Mouse (Mus musculus) limb, embryonic 15.5 days (tissue): Measurements from ENCODE around the gene Abtb2. TPM values are rescaled to one million over a fixed set of nuclear protein-coding genes. Genes with fewer than 3 reads are reported as not detected.

Experiments used
- ATAC-seq: fragments of 200-750 bp; cut with Nextera tagmentation; 2 replicates; pipeline ENCODE4 v1.8.0; 2017; ENCODE audit warnings: low read depth, moderate TSS enrichment; ENCODE audit not compliant: insufficient number of reproducible peaks, low FRiP score, low TSS enrichment
- H3K27ac ChIP-seq: fragments of 300-500 bp; sonication (generic); 2 replicates; pipeline ENCODE4 v1.5.1; 2015; ENCODE audit warnings: moderate library complexity, mild to moderate bottlenecking, inconsistent platforms
- H3K27me3 ChIP-seq: fragments of 300-500 bp; sonication (generic); 2 replicates; pipeline ENCODE4 v1.6.1; 2015; ENCODE audit warnings: inconsistent platforms
- H3K36me3 ChIP-seq: fragments of 300-500 bp; sonication (generic); 2 replicates; pipeline ENCODE4 v1.6.1; 2015; ENCODE audit warnings: inconsistent platforms
- H3K4me1 ChIP-seq: fragments of 300-500 bp; sonication (generic); 2 replicates; pipeline ENCODE4 v1.6.1; 2015; ENCODE audit warnings: inconsistent platforms
- H3K4me2 ChIP-seq: fragments of 300-500 bp; sonication (generic); 2 replicates; pipeline ENCODE4 v1.6.1; 2015; ENCODE audit warnings: mild to moderate bottlenecking, inconsistent platforms
- H3K4me3 ChIP-seq: fragments of 300-500 bp; sonication (generic); 2 replicates; pipeline ENCODE4 v1.5.1; 2015; ENCODE audit warnings: mild to moderate bottlenecking, inconsistent platforms
- H3K9ac ChIP-seq: fragments of 300-500 bp; sonication (generic); 2 replicates; pipeline ENCODE4 v1.6.1; 2015; ENCODE audit warnings: inconsistent platforms
- H3K9me3 ChIP-seq: fragments of 300-500 bp; sonication (generic); 2 replicates; pipeline ENCODE4 v1.6.1; 2016; ENCODE audit warnings: inconsistent platforms
- WGBS: fragments of 180-500 bp; shearing (Covaris S2); methylation state at CpG from one replicate; pipeline ENCODE4 v1.1.7; 2015; 5-methylcytosine and 5-hydroxymethylcytosine counted together
- polyA plus RNA-seq: library from polyadenylated mRNA; unstranded; fragments of >200 nt; fragmentation: Nextera tagmentation; extraction: Ambion mirVana; gene quantifications from 2 replicates; pipeline ENCODE4 v1.2.1, GENCODE M21; 2015

Gene Abtb2
- polyA plus RNA-seq, 1 experiment from 2014 or later: 16.7 TPM

- Histone ChIP-seq H3K4me1 (peaks cover 53% of the 10 kb centered on the region), H3K9me3 (no peaks in the 10 kb centered on the region), H3K36me3 (no peaks in the 10 kb centered on the region), H3K27me3 (no peaks in the 10 kb centered on the region), H3K4me3 (peak overlapping the region; percentile 61), H3K4me2 (peak overlapping the region; percentile 89), H3K27ac (peak overlapping the region; percentile 89), H3K9ac (peak overlapping the region; percentile 80)
- no peak for ATAC-seq
- under 1% methylated on average over 79 of the region's 79 CpGs for WGBS
Measured at GRCm38 (mm10) chr2:103566713-103567521, 807 bp downstream of the Abtb2 start.

GRCm38 (mm10) chr2:103568161-103568560, 2.1 kb downstream of the Abtb2 start:
- Histone ChIP-seq H3K36me3 (no peaks in the 10 kb centered on the region), H3K27me3 (no peaks in the 10 kb centered on the region), H3K27ac (no peak overlapping the region), H3K4me2 (peak overlapping the region; percentile 89), H3K9me3 (no peaks in the 10 kb centered on the region), H3K4me1 (peaks cover 53% of the 10 kb centered on the region), H3K9ac (peak overlapping the region; percentile 80), H3K4me3 (peak overlapping the region; percentile 61)
- WGBS: 16% methylated on average over 7 of the region's 7 CpGs
- no peak for ATAC-seq

DNA sequence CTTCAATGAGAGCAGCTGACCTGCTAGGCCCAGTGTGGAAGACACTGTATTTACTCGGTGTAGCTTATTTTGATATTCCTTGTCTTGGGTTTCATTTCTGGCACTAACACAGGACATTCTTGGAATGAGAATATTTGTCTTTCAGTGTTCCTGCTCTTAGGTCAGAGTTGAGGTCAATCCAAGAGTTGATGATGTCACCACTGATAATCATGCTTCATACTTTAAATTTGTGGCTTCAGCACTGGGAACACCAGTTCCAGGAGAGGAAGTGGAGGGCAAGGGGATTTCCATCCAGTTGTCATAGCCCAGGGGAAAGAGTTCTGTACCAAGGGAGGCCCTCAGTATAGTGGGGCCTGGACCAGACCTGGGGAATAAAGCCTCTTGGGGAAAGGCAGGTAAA, 3.6 kb downstream of the Abtb2 start:
- Histone ChIP-seq H3K27ac (no peak overlapping the region), H3K4me1 (peaks cover 53% of the 10 kb centered on the region), H3K4me2 (peak overlapping the region; percentile 89; the same call in 1 of the 2 replicates), H3K9me3 (no peaks in the 10 kb centered on the region), H3K36me3 (no peaks in the 10 kb centered on the region), H3K9ac (no peak overlapping the region), H3K4me3 (peak overlapping the region; percentile 12; the same call in 1 of the 2 replicates), H3K27me3 (no peaks in the 10 kb centered on the region)
- no peak for ATAC-seq
- 51% methylated on average over 1 of the region's 1 CpGs for WGBS

DNA sequence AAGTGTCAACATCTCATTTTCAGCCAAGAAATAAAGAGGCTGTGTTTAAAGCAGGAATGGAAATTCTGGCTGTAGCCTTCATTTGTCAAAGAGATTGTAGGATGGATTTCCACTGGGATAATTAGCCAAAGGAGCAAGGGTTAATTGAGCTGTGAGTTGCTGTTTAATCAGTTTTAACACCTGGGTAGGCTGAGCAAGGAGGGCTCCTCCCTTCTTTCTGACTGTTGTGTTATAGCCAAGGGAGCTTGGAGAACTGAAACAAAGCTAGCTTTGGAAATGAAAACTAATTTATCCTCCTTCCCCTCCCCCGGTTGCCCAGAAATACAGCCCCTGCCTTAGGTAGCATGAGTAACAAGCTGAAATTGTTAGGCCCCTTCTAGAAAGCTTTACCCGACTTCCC, 6.2 kb downstream of the Abtb2 start:
- H3K27ac ChIP-seq: no peak overlapping the region
- no peaks in the 10 kb centered on the region for H3K36me3 ChIP-seq
- H3K4me1 ChIP-seq: peaks cover 53% of the 10 kb centered on the region
- no peak for ATAC-seq
- no peaks in the 10 kb centered on the region for H3K27me3 ChIP-seq
- H3K4me2 ChIP-seq: no peak overlapping the region
- no peaks in the 10 kb centered on the region for H3K9me3 ChIP-seq
- no peak overlapping the region for H3K4me3 ChIP-seq
- WGBS: 70% methylated on average over 2 of the region's 2 CpGs
- no peak overlapping the region for H3K9ac ChIP-seq

DNA sequence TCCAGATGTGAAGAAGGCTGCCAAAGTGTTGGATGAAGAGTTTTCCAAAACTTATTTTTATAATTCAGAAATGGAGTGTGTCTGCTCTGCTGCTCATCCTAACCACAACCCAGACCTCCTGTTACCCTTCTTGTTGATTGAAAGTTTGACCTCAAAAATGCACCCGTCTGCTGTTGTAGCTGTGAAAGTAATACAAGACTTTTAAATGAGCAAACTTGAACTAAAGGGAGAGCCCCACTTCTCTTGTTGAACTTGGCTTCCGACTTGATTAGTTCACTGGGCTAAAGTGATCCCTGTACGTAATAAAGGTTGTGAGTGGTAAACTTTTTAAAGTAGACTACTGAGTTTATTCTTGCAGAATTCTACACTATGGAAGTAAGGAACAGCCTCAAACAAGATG, 10.3 kb downstream of the Abtb2 start:
- Histone ChIP-seq H3K4me1 (peaks cover 46% of the 10 kb centered on the region), H3K9me3 (no peaks in the 10 kb centered on the region), H3K9ac (no peak overlapping the region), H3K4me3 (no peak overlapping the region), H3K4me2 (no peak overlapping the region), H3K27ac (no peak overlapping the region), H3K27me3 (no peaks in the 10 kb centered on the region), H3K36me3 (no peaks in the 10 kb centered on the region)
- WGBS: 50% methylated on average over 3 of the region's 3 CpGs
- no peak for ATAC-seq

DNA sequence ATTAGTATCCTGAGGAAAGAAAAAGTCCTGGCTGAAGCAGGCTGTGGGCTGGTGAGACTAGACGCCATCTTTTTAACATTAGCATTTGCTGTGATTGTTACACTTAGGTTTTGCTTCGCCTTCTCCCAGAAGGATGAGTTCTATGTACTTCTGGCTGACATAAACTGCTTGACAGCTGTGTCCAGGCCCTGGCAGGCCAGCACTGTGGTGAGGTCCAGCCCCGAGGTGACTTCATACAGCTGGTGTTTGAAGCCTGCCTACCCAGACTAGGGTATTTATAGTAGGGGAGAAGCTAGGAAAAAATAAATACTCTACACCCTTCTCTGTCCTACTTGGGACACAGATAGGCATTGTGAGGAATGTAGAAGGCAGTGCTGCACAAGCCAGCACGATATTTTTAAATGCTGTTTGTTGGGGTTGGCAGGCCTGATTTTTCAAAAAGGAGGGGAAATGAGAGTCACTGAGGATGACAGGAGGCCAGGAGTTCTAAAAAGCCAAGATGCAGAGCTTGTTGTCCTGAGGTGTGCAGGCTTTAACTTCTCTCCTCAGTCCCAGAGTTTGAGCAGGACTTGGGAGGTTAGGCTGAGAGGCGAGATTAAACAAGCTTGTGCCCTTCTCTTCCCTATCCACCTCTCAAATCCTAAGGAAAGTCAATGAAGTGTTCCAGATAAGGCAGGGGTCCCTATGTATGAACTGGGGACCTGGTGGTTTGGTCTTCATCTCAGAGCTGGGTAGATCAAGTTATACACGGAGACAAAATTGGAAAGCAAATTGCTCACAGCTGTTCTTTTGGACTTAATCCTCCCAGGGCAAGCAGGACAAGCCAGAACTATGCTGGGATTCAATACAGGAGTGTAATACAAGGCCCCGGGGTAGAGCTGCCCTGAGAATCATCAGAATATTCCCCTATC, 11.9 kb downstream of the Abtb2 start:
- H3K9me3 ChIP-seq: no peaks in the 10 kb centered on the region
- no peaks in the 10 kb centered on the region for H3K36me3 ChIP-seq
- H3K27me3 ChIP-seq: no peaks in the 10 kb centered on the region
- peaks cover 60% of the 10 kb centered on the region for H3K4me1 ChIP-seq
- no peak overlapping the region for H3K4me3 ChIP-seq
- ATAC-seq: peak; percentile 68
- no peak overlapping the region for H3K4me2 ChIP-seq
- H3K27ac ChIP-seq: peak overlapping the region; percentile 80
- no peak overlapping the region for H3K9ac ChIP-seq
- WGBS: 47% methylated on average over 7 of the region's 7 CpGs

GRCm38 (mm10) chr2:103578663-103579213, 12.6 kb downstream of the Abtb2 start:
- no peak overlapping the region for H3K4me3 ChIP-seq
- H3K9me3 ChIP-seq: no peaks in the 10 kb centered on the region
- no peaks in the 10 kb centered on the region for H3K36me3 ChIP-seq
- peaks cover 63% of the 10 kb centered on the region for H3K4me1 ChIP-seq
- 91% methylated on average over 10 of the region's 10 CpGs for WGBS
- peak overlapping the region; percentile 80; the same call in 1 of the 2 replicates for H3K27ac ChIP-seq
- no peak overlapping the region for H3K9ac ChIP-seq
- ATAC-seq: no peak
- no peaks in the 10 kb centered on the region for H3K27me3 ChIP-seq
- no peak overlapping the region for H3K4me2 ChIP-seq

GRCm38 (mm10) chr2:103580756-103581155, 14.6 kb downstream of the Abtb2 start:
- no peaks in the 10 kb centered on the region for H3K9me3 ChIP-seq
- no peak overlapping the region for H3K9ac ChIP-seq
- H3K4me1 ChIP-seq: peaks cover 63% of the 10 kb centered on the region
- H3K4me2 ChIP-seq: 0 out of 2 replicates have a peak overlapping the region, but pooled peaks have one; percentile 6
- no peak for ATAC-seq
- WGBS: 40% methylated on average over 8 of the region's 8 CpGs
- H3K36me3 ChIP-seq: no peaks in the 10 kb centered on the region
- H3K4me3 ChIP-seq: no peak overlapping the region
- H3K27ac ChIP-seq: peak overlapping the region; percentile 34; the same call in 1 of the 2 replicates
- H3K27me3 ChIP-seq: no peaks in the 10 kb centered on the region

DNA sequence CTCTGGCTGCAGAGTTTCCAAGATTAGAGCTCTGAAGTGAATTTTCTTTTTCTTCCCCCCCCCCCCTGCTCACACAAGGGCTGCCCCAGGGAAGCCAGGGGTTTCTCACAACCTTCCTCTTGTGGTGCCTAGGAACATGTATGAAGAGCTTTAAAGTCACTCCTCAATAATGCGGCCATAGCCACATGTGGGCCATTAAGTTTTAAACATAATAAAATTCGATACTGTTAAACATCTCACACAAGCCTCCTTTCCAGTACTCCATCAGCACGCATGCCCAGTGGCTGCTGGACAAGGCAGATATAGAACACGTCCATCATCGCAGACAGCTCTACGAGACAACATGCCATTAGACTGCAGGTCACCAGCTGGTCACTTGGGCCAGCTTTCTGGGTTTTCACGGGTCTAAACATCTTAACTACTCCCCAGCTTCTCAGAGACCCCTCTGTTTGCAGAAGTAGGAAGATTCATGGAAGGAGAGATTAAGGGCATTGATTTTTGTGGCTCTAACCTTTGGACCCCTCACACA, 15.3 kb downstream of the Abtb2 start:
- Histone ChIP-seq H3K4me2 (0 out of 2 replicates have a peak overlapping the region, but pooled peaks have one; percentile 6), H3K27ac (peak overlapping the region; percentile 34; the same call in 1 of the 2 replicates), H3K9ac (no peak overlapping the region), H3K9me3 (no peaks in the 10 kb centered on the region), H3K4me1 (peaks cover 58% of the 10 kb centered on the region), H3K36me3 (no peaks in the 10 kb centered on the region), H3K27me3 (no peaks in the 10 kb centered on the region), H3K4me3 (no peak overlapping the region)
- ATAC-seq: no peak
- WGBS: 25% methylated on average over 7 of the region's 7 CpGs

DNA sequence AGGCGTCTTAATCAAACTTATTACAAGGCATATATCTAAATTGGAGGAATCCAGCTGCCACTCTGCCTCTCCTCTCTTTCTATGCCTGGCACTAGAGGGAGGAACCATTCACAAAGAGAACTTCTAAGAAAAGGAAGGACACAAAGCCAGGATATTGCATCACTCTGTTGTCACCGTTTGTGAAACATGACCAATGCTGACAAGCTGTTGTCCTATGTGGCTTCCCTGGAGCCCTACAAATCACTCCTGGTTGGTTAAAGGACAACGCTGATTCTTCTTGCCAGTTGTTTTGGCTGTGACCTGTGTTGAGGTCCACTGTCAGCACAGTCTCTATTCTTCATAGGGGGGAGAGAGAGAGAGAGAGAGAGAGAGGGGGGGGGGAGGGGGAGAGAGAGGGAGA, 17.2 kb downstream of the Abtb2 start:
- no peak overlapping the region for H3K4me2 ChIP-seq
- no peak overlapping the region for H3K9ac ChIP-seq
- no peaks in the 10 kb centered on the region for H3K36me3 ChIP-seq
- H3K27me3 ChIP-seq: no peaks in the 10 kb centered on the region
- 52% methylated on average over 3 of the region's 3 CpGs for WGBS
- no peak overlapping the region for H3K27ac ChIP-seq
- H3K4me3 ChIP-seq: no peak overlapping the region
- H3K9me3 ChIP-seq: no peaks in the 10 kb centered on the region
- no peak for ATAC-seq
- H3K4me1 ChIP-seq: peaks cover 47% of the 10 kb centered on the region

- ATAC-seq: no peak
Measured at GRCm38 (mm10) chr2:103584093-103584492, 18.0 kb downstream of the Abtb2 start.

More at GRCm38 (mm10) chr2:103584093-103584492, 18.0 kb downstream of the Abtb2 start:
- no peaks in the 10 kb centered on the region for H3K27me3 ChIP-seq
- no peaks in the 10 kb centered on the region for H3K36me3 ChIP-seq
- H3K9ac ChIP-seq: no peak overlapping the region
- no peaks in the 10 kb centered on the region for H3K9me3 ChIP-seq
- H3K27ac ChIP-seq: no peak overlapping the region
- no peak overlapping the region for H3K4me3 ChIP-seq
- peaks cover 48% of the 10 kb centered on the region for H3K4me1 ChIP-seq
- H3K4me2 ChIP-seq: no peak overlapping the region
